Mouse (Mus musculus): ENCODE data around the gene Olfr1391. TPM values are rescaled to one million over a fixed set of nuclear protein-coding genes. Genes with fewer than 3 reads are reported as not detected.
"Not testable (repeated sequence)": the region's sequence is repeated elsewhere in the genome, so short reads cannot be mapped to it uniquely, and the experiment has no call there.

Olfr1391 gene
- not detected in 2 replicates for polyA plus RNA-seq (2014; fragmentation: Nextera tagmentation; extraction: Ambion mirVana)

DNA sequence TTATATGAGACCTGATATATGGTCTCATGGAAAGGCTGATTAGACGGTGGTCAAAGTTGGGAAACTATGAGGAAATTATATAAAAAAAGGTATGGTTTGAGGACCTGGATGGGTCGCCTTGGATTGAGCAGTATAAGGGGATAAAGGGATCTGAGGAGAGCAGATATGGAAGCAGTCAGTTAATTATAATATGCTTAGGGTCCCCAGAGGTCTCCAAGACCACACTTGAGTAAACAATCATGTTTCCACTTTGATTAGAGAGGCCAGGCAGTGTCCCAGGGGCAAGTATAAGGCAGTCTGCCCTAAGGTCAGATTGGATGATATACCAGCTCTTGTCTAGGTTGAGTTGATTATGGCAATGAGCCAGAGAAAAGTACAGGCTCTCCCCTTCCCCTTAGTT is at the start of gene Olfr1391:
TSS of gene Olfr1391 (plus strand) at position 301 of the 400 bp plus-strand sequence.
- Histone ChIP-seq H3K9me3 (ENCODE audit: control insufficient read depth, low read length) (no peaks in the 10 kb centered on the region), H3K4me1 (ENCODE audit: control insufficient read depth, insufficient read depth, low read length) (no peaks in the 10 kb centered on the region), H3K4me2 (ENCODE audit: low read depth) (no peak within 1 kb of the TSS), H3K36me3 (ENCODE audit: control insufficient read depth, insufficient read depth, low read length) (no peaks in the 10 kb centered on the region), H3K9ac (ENCODE audit: low read length) (no peak within 1 kb of the TSS), H3K27ac (ENCODE audit: low read depth, low read length) (no peak within 1 kb of the TSS), H3K4me3 (ENCODE audit: low read depth, low read length) (no peak within 1 kb of the TSS), H3K27me3 (ENCODE audit: control insufficient read depth, insufficient read depth, low read length) (no peaks in the 10 kb centered on the region)
- ATAC-seq (ENCODE audit: insufficient read depth, low FRiP score, low TSS enrichment): no peak
- WGBS: 81% methylated on average over 2 of the region's 2 CpGs
- DNase-seq (ENCODE audit: low spot score): no peak

DNA sequence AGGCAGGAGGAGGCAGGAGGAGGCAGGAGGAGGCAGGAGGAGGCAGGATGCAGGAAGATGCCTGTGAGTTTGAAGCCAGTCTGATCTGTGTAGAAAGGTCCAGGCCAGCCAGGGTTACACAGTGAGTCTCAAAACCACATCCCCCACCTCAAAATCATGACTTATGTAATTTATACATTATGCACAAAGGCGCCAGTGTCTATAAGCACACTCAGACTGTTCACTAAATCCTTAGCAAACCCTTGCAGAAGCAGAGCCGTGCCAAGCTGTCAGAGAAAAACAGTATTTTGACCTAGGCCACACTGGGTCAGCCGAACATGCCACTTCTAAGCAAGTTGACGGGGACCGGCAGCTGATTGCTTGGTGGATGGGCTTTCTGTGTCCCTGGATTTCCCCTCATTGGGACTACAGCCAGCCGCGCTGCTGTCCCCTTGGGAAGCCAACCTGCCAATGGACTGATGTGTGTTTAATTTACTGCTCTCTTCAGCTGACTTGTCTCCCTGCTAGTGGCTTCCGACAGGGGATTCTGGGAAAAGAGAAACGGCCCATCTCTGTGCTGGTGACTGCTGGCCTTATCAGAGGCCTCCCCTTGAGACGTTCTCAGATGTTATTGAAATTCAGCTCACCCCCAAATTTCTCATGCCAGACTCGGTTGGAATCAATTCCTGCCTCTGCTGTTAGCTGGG is 48.6 kb upstream of the Olfr1391 start:
- WGBS: 63% methylated on average over 11 of the region's 11 CpGs
- H3K4me2 ChIP-seq (ENCODE audit: low read depth): no peak overlapping the region
- no peaks in the 10 kb centered on the region for H3K9me3 ChIP-seq (ENCODE audit: control insufficient read depth, low read length)
- H3K4me1 ChIP-seq (ENCODE audit: control insufficient read depth, insufficient read depth, low read length): no peaks in the 10 kb centered on the region
- no peak overlapping the region for H3K9ac ChIP-seq (ENCODE audit: low read length)
- ATAC-seq (ENCODE audit: insufficient read depth, low FRiP score, low TSS enrichment) (peak; percentile 31; the same call in 1 of the 2 replicates), DNase-seq (ENCODE audit: low spot score) (no peak)
- H3K4me3 ChIP-seq (ENCODE audit: low read depth, low read length): no peak overlapping the region
- H3K27me3 ChIP-seq (ENCODE audit: control insufficient read depth, insufficient read depth, low read length): no peaks in the 10 kb centered on the region
- no peaks in the 10 kb centered on the region for H3K36me3 ChIP-seq (ENCODE audit: control insufficient read depth, insufficient read depth, low read length)
- H3K27ac ChIP-seq (ENCODE audit: low read depth, low read length): no peak overlapping the region

DNA sequence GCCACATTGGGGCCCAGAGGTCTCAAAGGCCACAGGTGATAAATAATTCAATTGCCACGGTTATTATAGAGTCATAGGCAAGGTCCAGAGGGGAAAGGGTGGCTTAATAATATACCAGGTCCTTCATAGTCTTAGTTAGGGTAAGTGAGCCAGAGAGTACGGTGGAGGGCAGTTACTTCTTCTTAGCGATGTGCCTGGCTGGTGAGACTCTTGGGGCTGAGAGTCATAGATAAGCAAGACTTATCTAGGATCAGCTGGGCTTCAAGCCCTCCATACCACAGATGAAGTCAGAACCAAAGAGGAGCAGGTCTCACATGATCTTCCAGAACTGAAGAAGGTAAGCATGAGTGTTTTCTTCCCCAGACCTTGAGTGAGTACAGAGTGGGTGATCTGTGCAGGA is 44.3 kb upstream of the Olfr1391 start, which contains the start of gene Olfr1393:
TSS of gene Olfr1393 (plus strand) at position 83 of the 400 bp plus-strand sequence.
- H3K9ac ChIP-seq (ENCODE audit: low read length): no peak within 1 kb of the TSS
- no peaks in the 10 kb centered on the region for H3K36me3 ChIP-seq (ENCODE audit: control insufficient read depth, insufficient read depth, low read length)
- H3K27me3 ChIP-seq (ENCODE audit: control insufficient read depth, insufficient read depth, low read length): no peaks in the 10 kb centered on the region
- H3K27ac ChIP-seq (ENCODE audit: low read depth, low read length): no peak within 1 kb of the TSS
- no peaks in the 10 kb centered on the region for H3K9me3 ChIP-seq (ENCODE audit: control insufficient read depth, low read length)
- H3K4me1 ChIP-seq (ENCODE audit: control insufficient read depth, insufficient read depth, low read length): no peaks in the 10 kb centered on the region
- H3K4me2 ChIP-seq (ENCODE audit: low read depth): no peak within 1 kb of the TSS
- ATAC-seq (ENCODE audit: insufficient read depth, low FRiP score, low TSS enrichment) (no peak), DNase-seq (ENCODE audit: low spot score) (no peak)
- no peak within 1 kb of the TSS for H3K4me3 ChIP-seq (ENCODE audit: low read depth, low read length)
- 88% methylated on average over 3 of the region's 3 CpGs for WGBS

DNA sequence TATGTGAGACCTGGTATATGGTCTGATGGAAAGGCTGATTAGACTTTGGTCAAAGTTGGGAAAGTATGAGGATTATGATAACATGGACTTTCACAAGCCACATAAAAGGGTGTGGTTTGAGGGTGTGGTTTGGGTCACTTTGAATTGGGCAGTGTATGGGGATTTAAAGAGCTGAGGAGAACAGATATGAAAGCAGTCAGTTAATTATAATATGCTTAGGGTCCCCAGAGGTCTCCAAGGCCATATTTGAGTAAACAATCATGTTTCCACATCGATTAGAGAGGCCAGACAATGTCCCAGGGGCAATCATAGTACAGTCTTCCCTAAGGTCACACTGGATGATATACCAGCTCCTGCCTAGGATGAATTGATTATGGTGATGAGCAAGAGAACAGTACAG is 37.6 kb upstream of the Olfr1391 start, which contains the start of gene Olfr1392:
TSS of gene Olfr1392 (plus strand) at position 301 of the 400 bp plus-strand sequence.
- not testable (repeated sequence) for DNase-seq (ENCODE audit: low spot score); H3K27ac ChIP-seq (ENCODE audit: low read depth, low read length); H3K9ac ChIP-seq (ENCODE audit: low read length); H3K27me3 ChIP-seq (ENCODE audit: control insufficient read depth, insufficient read depth, low read length); H3K9me3 ChIP-seq (ENCODE audit: control insufficient read depth, low read length); ATAC-seq (ENCODE audit: insufficient read depth, low FRiP score, low TSS enrichment); H3K36me3 ChIP-seq (ENCODE audit: control insufficient read depth, insufficient read depth, low read length); H3K4me2 ChIP-seq (ENCODE audit: low read depth); H3K4me3 ChIP-seq (ENCODE audit: low read depth, low read length); H3K4me1 ChIP-seq (ENCODE audit: control insufficient read depth, insufficient read depth, low read length)
- 65% methylated on average over 1 of the region's 1 CpGs for WGBS

DNA sequence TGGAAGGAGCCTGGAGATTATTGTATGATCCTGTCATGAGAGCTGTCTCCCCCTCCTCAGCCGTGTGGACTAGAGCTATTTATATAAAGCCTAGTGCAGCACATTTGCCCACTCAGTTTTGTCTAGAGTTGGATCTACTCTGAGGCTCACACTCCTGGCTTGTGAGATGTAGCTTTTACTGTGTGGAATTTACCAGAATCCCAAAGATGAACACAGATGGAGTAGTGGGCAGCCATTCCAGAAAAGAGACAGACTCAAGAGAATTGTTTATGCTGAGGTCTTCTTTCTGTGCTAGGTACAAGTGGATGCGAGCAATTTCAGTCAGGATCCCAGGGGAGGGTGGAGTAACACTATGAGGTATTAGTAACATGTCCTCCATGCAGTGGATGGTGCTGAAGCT is 35.3 kb upstream of the Olfr1391 start:
- Histone ChIP-seq H3K9ac (ENCODE audit: low read length) (no peak overlapping the region), H3K27ac (ENCODE audit: low read depth, low read length) (no peak overlapping the region), H3K9me3 (ENCODE audit: control insufficient read depth, low read length) (no peaks in the 10 kb centered on the region), H3K4me3 (ENCODE audit: low read depth, low read length) (no peak overlapping the region), H3K27me3 (ENCODE audit: control insufficient read depth, insufficient read depth, low read length) (no peaks in the 10 kb centered on the region), H3K4me1 (ENCODE audit: control insufficient read depth, insufficient read depth, low read length) (no peaks in the 10 kb centered on the region), H3K4me2 (ENCODE audit: low read depth) (no peak overlapping the region), H3K36me3 (ENCODE audit: control insufficient read depth, insufficient read depth, low read length) (no peaks in the 10 kb centered on the region)
- WGBS: 87% methylated on average over 2 of the region's 2 CpGs
- DNase-seq (ENCODE audit: low spot score) (no peak), ATAC-seq (ENCODE audit: insufficient read depth, low FRiP score, low TSS enrichment) (no peak)

DNA sequence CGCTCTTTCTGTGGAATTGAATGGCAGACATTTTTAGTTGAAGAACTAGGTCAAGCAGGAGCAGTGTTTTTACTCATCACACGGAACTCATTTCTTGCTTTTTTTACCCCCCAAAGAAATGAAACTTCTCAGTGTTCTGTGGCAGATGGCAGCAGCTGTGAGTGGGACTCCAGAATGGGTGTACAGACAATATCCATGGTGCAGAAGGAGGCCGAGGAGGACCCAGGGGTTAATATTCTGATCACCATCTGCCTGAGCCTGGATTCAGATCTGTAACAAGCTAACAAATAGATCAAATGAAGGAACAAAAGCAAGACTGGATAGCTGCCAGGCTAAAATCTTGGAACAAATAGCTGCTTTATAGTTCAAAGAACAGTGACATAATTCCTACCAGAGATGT is 29.8 kb upstream of the Olfr1391 start:
- Histone ChIP-seq H3K27ac (ENCODE audit: low read depth, low read length) (no peak overlapping the region), H3K27me3 (ENCODE audit: control insufficient read depth, insufficient read depth, low read length) (no peaks in the 10 kb centered on the region), H3K9me3 (ENCODE audit: control insufficient read depth, low read length) (no peaks in the 10 kb centered on the region), H3K4me2 (ENCODE audit: low read depth) (no peak overlapping the region), H3K4me3 (ENCODE audit: low read depth, low read length) (no peak overlapping the region), H3K4me1 (ENCODE audit: control insufficient read depth, insufficient read depth, low read length) (no peaks in the 10 kb centered on the region), H3K36me3 (ENCODE audit: control insufficient read depth, insufficient read depth, low read length) (no peaks in the 10 kb centered on the region), H3K9ac (ENCODE audit: low read length) (no peak overlapping the region)
- ATAC-seq (ENCODE audit: insufficient read depth, low FRiP score, low TSS enrichment): no peak
- DNase-seq (ENCODE audit: low spot score): no peak
- WGBS: 81% methylated on average over 3 of the region's 3 CpGs

DNA sequence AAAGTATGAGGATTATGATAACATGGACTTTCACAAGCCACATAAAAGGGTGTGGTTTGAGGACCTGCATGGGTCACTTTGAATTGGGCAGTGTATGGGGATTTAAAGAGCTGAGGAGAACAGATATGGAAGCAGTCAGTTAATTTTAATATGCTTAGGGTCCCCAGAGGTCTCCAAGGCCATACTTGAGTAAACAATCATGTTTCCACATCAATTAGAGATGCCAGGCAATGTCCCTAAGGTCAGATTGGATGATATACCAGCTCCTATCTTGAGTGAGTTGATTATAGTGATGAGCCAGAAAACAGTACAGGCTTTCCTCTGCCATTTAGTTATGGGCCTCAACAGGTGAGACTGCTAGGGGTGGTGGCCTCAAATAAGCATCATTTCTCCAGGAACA is 18.1 kb upstream of the Olfr1391 start, which contains the start of gene Olfr10:
TSS of gene Olfr10 (plus strand) at position 301 of the 400 bp plus-strand sequence.
- no peak for ATAC-seq (ENCODE audit: insufficient read depth, low FRiP score, low TSS enrichment)
- no peak within 1 kb of the TSS for H3K9ac ChIP-seq (ENCODE audit: low read length)

DNA sequence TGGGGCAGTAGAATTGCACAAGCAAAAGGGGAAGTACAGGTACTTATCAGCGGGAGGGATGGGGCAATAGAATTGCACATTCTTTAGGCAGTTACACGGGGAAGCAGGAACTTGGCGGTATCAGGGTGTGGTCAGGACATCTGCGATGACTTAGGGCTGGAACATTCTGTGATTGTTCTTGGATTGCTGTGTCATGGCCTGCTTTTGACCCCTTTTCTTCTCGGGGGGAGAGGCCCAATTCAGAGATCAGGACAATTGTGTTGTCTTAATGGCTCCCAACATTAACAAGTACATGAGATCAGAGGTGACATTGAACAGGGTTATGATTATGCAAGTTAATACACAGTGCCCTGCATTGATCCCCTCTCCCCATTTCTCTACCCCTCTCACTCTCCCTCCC is 14.0 kb upstream of the Olfr1391 start:
- WGBS: 78% methylated on average over 5 of the region's 5 CpGs
- not testable (repeated sequence) for H3K9me3 ChIP-seq (ENCODE audit: control insufficient read depth, low read length); H3K36me3 ChIP-seq (ENCODE audit: control insufficient read depth, insufficient read depth, low read length); DNase-seq (ENCODE audit: low spot score); H3K27ac ChIP-seq (ENCODE audit: low read depth, low read length); H3K4me3 ChIP-seq (ENCODE audit: low read depth, low read length); H3K4me1 ChIP-seq (ENCODE audit: control insufficient read depth, insufficient read depth, low read length); H3K4me2 ChIP-seq (ENCODE audit: low read depth); H3K9ac ChIP-seq (ENCODE audit: low read length); ATAC-seq (ENCODE audit: insufficient read depth, low FRiP score, low TSS enrichment); H3K27me3 ChIP-seq (ENCODE audit: control insufficient read depth, insufficient read depth, low read length)

More for the DNA sequence above, 18.1 kb upstream of the Olfr1391 start, which contains the start of gene Olfr10:
- no peaks in the 10 kb centered on the region for H3K27me3 ChIP-seq (ENCODE audit: control insufficient read depth, insufficient read depth, low read length)
- no peak for DNase-seq (ENCODE audit: low spot score)
- no peaks in the 10 kb centered on the region for H3K36me3 ChIP-seq (ENCODE audit: control insufficient read depth, insufficient read depth, low read length)
- H3K4me1 ChIP-seq (ENCODE audit: control insufficient read depth, insufficient read depth, low read length): no peaks in the 10 kb centered on the region
- H3K4me3 ChIP-seq (ENCODE audit: low read depth, low read length): no peak within 1 kb of the TSS
- H3K27ac ChIP-seq (ENCODE audit: low read depth, low read length): no peak within 1 kb of the TSS
- H3K9me3 ChIP-seq (ENCODE audit: control insufficient read depth, low read length): no peaks in the 10 kb centered on the region
- H3K4me2 ChIP-seq (ENCODE audit: low read depth): no peak within 1 kb of the TSS

DNA sequence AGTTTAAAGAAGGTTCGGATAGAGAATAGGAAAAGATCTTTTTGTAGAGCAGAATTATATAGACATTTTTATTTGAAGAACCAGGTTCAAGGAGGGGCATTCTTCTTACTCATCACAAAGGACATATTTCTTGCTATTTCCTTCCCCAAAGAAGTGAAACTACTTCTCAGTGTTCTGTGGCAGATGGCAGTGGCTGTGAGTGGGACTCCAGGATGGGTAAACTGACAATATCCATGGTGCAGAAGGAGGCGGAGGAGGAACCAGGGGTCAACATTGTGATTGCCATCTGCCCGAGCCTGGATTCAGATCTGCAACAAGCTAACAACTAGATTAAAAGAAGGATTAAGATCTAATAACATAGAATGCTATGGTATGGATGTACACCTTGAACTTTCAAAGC is 4.2 kb downstream of the Olfr1391 start:
- Histone ChIP-seq H3K9ac (ENCODE audit: low read length) (no peak overlapping the region), H3K36me3 (ENCODE audit: control insufficient read depth, insufficient read depth, low read length) (no peaks in the 10 kb centered on the region), H3K4me1 (ENCODE audit: control insufficient read depth, insufficient read depth, low read length) (no peaks in the 10 kb centered on the region), H3K27ac (ENCODE audit: low read depth, low read length) (no peak overlapping the region), H3K27me3 (ENCODE audit: control insufficient read depth, insufficient read depth, low read length) (no peaks in the 10 kb centered on the region), H3K4me3 (ENCODE audit: low read depth, low read length) (no peak overlapping the region), H3K4me2 (ENCODE audit: low read depth) (no peak overlapping the region), H3K9me3 (ENCODE audit: control insufficient read depth, low read length) (no peaks in the 10 kb centered on the region)
- 87% methylated on average over 3 of the region's 3 CpGs for WGBS
- DNase-seq (ENCODE audit: low spot score) (no peak), ATAC-seq (ENCODE audit: insufficient read depth, low FRiP score, low TSS enrichment) (no peak)

All from neural tube, embryonic 11.5 days (tissue).